Mouse (Mus musculus) G1E-ER4 (cell line): ENCODE measurements around the gene Me1. TPM values are rescaled to one million over a fixed set of nuclear protein-coding genes. Genes with fewer than 3 reads are reported as not detected.

ENCODE experiments used
- GATA1 ChIP-seq: IDR thresholded peaks from one replicate; pipeline ENCODE4 v1.8.0; 2012; ENCODE audit warnings: low read length, inconsistent platforms
- polyA plus RNA-seq: library from polyadenylated mRNA; stranded (reverse); fragments of >175 nt; gene quantifications from 2 replicates; pipeline ENCODE4 v1.2.3, GENCODE M21; 2012

The Me1 gene
- polyA plus RNA-seq, 1 experiment = 22.6 TPM

DNA sequence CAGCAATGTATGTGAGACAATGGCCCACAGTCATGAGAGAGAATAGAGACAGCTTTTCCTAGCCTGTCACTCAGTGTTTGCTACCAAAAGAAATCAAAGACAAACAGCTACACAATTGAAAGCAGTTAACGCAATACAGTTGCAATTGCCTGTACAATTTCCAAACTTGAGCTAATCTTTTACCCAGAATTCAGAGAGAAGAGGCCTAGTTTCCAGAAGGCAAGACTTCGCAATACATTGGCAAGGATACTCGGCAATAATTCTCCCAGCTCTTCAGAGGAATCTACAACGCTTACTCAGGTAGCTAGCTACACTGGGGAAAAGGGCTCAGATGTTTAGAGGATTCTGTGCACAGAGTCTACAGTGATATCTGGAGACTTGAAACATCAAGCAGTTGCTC, 52.3 kb downstream of the Me1 start:
- TF ChIP-seq GATA1 = no peak

DNA sequence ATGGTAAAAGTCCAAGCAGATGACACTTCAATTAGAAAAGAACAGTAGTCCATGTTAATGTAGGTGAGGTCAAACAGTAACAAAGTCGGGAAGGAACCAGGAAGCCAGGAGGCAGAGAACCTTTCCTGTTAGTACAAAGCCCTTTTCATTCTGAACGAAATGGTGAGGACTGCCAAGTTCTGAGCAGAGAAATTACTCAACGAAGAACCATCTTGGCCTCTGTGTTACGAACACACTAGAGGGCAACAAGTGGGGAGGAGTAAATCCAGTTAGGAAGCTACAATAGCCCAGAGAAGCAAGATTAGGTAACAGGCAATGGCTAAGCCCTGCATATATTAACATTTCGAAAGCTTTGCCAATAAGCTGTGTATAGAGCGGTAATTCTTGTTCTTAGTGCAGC, 57.0 kb downstream of the Me1 start:
- TF ChIP-seq GATA1 = no peak

DNA sequence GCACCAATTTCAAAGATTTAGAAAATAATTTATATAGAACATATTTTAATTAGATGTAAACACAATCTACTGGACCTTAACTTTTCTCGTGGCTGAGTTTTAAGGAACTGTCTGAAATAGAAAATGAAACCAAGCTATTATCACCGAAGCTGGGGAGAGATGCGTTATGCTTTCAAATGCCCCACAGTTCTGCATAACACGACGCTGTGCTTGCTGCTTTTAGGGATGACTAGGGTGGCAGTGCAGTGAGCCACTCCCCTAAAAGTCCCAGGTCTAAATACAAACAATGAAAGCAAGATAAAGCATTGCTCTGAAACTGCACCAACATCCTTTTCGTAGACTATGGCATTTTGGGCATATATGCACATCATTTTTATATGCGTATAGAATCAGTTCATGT, 64.6 kb downstream of the Me1 start:
- no peak for TF ChIP-seq GATA1

DNA sequence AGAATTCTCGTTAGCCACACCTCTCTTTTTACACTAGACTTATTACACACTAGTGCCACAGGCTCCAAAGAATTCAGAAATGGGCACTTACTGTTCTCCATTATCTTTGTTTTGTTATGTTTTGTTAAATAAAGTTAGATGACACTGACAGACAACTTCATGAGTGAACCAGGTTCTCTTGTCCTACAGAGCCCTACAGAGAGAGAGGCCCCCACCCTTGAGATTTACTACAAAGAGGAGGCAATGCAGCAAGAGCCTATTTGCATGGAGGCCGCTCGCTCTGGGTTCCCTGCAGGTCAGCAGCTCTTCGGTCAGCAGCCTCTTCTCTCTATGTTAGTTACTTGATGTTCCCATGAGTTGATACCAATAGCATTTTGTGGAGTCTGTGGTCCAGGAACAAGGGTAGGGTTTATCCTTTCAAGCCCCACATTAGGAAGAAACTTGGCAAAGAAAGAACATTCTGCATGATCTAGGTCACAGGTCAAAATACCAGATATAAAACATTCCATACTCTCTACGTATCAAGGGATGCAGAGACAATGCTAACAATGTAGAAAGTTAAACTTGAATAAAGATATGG, 65.3 kb downstream of the Me1 start:
- no peak for TF ChIP-seq GATA1

DNA sequence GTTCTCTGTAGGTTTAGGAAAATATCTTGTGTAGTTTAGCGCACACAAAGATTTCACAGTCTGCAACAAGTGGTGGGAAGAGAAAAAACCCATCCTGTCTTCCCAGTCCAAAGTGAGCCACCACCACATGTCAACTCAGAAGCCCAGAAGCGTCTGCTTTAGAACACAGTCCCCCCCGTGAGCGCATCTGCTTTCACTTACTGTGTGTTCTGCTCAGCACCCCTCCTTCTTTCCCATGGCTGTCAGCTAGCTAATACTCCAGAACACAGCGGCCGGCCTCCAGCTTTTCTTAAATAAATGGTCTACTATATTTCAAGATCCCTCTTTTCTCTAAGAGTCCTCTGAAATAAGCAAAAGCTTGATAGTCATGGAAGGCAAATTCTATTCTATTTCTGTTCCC, 66.4 kb downstream of the Me1 start:
- TF ChIP-seq GATA1 = no peak

DNA sequence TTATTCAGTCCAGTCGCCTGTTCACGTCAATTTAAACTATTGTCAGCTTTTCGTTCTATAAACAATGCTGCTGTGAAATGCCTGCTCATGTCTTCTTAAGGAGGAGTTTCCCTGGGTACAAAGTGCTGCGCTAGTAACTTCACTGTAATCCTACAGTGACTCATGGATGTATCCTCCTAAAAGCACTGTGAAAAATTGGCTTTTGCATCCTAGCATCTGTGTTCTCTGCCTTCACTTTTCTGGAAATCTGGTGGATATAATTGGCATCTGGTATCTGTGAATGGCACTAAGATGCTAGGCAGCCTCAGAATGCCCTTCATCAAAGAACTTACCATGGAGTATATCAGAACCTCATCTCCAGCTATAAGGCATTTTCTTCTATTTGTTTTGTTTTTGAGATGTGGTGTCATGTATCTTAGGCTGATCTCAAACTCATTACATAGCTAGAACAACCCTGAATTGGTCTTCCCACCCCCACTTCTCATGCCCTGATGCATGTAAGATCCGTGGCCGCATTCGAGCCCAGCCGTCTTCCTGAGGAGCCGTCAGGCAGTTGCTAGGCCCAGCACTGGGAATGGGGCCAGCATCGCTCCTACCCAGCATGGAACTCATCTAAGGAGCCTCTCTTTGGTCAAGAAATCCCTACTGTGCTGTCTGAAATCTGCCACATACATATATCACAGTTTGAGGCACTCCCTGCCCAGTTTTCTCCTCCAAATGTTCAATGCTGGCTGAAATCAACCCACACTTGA, 67.8 kb downstream of the Me1 start:
- no peak for TF ChIP-seq GATA1

DNA sequence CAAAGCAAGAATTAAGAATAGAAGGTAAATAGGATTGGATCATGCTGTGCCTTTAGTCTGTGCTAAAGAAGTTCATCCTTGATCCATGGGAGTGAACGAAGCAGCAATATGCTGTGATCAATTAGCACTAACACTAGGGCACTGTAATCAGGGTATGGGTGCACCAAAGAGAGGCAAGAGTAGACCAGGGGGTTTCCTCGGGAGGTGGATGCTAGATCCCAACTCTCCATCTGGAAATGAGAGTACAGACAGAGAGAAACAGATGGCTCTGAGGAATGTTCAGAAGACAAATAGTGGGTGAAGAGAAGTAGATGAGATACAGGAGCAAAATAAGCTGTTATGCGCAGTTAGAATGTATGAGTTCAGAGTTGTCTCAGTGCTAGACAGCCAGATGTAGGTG, 68.8 kb downstream of the Me1 start:
- TF ChIP-seq GATA1 = no peak

DNA sequence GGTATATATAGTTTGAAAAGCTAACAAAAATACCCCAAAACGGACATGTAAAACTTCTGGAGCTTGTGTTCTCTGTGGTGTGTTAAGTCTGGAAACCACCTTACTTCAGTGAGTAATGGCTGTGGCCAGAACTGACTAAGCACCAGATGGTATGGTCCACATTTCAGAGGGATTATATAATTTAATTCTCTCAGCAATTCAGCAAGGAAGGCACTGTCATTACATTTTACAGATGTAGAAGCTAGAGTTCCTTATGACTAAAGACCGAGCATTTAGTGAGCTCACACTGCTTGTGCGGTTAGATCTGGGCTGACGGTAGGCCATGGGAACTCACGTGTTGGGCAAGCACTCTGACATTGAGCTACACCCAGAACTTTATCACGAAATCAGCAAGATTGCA, 71.0 kb downstream of the Me1 start:
- TF ChIP-seq GATA1 = no peak

DNA sequence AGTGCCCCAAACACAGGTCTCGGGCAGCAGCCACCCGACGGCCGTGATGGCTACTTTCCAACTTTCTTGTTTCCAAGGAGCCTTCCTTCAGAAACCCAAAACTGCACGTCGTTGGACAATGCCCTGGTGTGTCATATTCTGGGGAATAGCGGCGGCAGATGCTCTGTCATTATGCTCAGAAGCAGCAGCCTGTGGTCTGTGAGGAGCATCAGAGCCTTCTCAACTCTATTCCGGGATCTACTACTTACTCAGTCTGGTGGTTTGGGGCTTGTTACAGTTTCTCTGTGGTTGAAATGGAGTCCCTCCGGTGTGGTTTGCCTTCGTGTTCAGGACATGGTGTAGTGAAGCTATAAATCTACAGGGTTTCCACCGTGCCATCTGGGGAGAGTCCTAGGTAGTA, 71.7 kb downstream of the Me1 start:
- TF ChIP-seq GATA1 = no peak

DNA sequence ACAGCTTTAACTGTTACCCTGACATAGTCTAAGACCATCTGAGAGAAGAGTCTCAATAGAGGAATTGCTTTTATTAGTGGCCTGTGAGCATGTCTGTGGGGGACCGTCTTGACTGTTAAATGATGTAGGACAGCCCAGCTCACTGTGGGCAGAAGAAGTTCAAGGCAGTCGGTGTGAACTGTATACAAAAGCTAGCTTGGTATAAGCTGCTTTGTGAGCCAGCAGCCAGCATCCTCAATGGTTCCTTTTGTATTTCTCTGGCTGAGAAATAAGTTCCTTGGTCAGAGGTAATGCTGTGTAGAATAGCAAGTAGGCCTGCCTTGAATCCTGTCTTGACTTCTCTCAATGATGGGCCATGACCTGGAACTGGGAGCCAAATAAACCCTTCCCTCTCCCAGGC, 73.7 kb downstream of the Me1 start:
- TF ChIP-seq GATA1 = no peak

DNA sequence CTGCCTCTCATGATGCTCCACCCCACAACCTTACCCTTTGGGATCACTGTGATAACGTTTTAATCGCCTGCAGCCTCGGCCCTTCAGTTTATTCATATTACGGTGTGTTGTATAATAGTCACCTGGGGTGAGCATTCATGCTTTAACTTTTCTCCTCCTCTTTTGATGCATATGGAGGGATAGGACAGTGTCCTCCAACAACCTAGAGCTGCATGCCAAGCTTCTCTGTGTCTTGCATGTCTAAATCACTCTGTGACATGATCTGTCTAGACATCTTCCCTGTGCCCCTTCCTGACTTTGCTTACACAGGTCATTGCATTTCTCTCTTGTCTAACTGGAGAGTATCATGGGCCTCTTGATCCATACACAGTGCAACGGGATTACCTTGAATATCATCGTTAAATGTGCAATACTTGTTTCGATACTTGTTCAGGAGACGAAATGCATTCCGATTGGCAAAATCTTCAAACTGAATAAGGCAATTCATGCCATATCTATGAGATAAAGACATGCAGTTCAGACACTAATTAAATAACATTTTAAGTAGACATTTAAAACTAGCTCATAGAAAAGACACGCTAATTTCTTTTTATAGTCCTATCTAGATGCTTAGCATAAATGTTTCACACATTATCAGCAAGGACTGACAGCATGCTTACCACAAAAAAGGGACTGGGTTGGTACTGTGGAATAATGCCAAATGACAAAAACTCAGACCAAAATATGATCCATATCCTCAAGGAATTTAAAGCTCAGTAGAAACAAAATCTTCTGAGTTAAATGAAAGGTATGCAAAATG, 76.2 kb downstream of the Me1 start:
- no peak for TF ChIP-seq GATA1

DNA sequence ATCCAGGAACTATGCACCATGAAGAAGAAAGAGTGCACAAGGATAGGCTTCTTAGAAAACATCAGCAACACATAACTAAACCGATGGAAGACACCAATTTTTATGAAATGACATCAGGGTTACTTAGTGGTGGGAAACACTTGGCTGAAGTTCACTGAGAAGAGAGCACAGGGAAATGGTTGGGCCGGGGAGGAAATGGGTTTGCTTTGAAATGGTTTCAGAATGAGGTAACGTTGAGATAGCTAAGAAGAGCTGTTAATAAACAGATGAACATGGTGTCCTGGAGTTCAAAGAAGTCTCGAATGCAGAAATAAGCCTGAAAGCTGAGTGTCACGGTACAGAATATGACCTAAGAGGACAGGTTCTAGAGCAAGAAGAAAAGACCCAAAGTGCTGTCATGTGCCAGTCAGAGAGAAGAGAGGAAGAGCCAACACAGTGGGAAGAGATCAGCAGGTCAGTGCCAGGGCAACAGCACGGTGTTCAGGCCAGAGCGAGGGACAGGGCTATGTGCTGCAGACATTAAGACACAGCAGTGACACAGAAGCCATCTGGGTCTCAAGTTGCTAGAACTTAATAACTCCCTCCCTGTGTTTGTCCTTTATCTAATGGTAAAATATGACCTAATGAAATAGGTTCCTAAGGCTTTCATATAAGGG, 77.8 kb downstream of the Me1 start:
- TF ChIP-seq GATA1 = no peak

DNA sequence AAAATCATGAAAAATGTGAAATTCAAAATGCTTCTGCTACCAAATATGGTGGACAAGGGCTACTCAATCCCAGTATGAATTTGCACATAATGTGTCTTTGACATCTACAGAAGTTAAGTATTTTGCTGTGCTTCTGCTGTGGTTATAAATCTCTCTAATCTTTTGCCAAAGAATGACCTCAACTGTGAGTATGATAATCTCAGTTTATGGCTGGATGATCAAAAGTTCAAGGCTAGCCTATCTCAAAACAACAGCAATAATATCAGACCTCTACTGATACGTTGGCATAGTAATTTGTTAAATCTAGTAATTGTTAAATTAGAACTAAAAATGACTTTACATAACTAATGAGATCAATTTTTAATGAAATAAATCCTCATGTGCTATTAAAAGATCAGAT, 80.0 kb downstream of the Me1 start:
- no peak for TF ChIP-seq GATA1

DNA sequence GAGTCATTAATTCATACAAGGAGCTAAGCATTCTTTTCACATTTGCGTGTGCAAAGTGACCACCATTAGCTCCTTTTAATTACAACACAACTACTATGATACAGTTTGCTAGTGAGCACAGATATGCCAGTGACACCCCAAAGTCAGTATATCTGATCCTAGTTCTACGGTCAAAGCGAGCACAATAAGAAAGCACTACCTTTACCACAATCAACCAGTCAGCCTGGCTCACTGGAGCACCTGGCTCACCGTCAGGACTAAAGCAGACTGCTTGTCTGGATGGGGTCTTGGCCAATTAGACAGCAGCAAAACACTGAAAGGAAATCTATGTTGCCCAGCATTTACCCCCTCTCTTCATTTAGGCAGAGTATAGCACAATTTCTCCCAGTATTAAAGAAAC, 83.7 kb downstream of the Me1 start:
- TF ChIP-seq GATA1 = no peak

DNA sequence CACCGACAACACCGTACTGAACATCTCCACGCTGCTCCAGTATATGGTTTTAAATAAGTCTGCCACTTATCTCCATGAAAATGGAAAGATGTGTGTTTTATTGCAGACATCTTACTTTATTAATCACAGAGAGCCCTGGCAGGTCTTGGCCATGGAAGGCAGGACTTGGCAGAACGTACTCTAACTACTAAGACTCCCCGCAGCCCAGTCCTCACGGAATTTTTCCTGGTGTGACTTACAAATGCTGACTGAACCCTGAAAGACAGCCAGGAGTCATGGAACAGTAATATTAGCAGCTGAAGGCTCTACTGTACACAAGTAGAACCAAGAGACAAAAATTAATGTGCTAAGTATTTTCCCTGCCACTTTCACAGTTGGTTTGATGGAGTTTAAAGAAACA, 90.0 kb downstream of the Me1 start:
- TF ChIP-seq GATA1 = no peak

DNA sequence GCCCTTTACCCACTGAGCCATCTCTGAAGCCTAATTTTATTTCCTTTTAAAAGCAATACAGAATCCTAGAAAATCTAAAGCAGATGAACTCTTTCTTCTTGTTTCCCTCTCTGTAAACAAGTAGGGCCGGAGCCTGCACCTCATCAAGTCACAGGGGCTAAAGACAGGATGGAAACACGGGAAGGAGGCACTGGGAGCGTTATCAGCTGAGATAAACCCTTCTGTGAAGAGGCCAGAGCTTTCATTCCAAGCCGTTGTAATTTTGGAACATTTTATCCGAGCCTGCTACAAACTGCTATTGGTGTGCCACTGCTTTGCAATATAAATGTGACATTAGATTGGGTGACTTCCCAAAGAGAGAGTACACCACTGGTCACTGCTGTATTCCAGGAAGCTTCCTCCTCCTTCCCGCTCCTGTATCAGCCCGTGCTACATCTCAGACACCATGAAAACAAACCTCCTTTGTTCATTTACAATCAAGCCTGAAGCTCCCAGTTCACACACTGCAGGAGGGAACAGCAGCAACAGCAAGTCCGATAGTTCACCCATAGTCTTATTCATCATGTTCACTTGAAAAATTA, 95.9 kb downstream of the Me1 start:
- no peak for TF ChIP-seq GATA1
